25 mouse cellular contexts compared by ENCODE assay signal in genomic region chr19:43427446-43428224, GRCm38 (mm10). TPM values are rescaled to one million over a fixed set of nuclear protein-coding genes. Genes with fewer than 3 reads are reported as not detected.
"Had no signal": no experiment of that assay in that cellular context is flagged by ENCODE, and none has a peak within 500 bp of the region (broad histone marks: within the 10 kb centered on the region; RNA-seq: fewer than 3 reads in every experiment).

No protein-coding gene starts in this region.

- H3K27me3 ChIP-seq: midbrain, embryonic 15.5 days; neural tube, embryonic 12.5 days; neural tube, embryonic 15.5 days had no signal

- H3K4me1 ChIP-seq: liver, embryonic 13.5 days; megakaryocyte, embryonic 14.5 days; midbrain, embryonic 10.5 days; midbrain, embryonic 15.5 days; neural tube, embryonic 12.5 days; neural tube, embryonic 15.5 days had no signal

- H3K4me3 ChIP-seq: layer of hippocampus, adult 2 months; left cerebral cortex, adult 2 months; liver, embryonic 13.5 days; megakaryocyte, embryonic 14.5 days; midbrain, embryonic 10.5 days; midbrain, embryonic 15.5 days; neural tube, embryonic 12.5 days; neural tube, embryonic 15.5 days had no signal

- H3K27ac ChIP-seq: layer of hippocampus, adult 2 months; left cerebral cortex, adult 2 months; liver, embryonic 13.5 days; macrophage; midbrain, embryonic 10.5 days; midbrain, embryonic 15.5 days; neural tube, embryonic 12.5 days; neural tube, embryonic 15.5 days; stomach, postnatal 0 days had no signal

- H3K9me3 ChIP-seq: liver, embryonic 13.5 days; megakaryocyte, embryonic 14.5 days; midbrain, embryonic 10.5 days; midbrain, embryonic 15.5 days; neural tube, embryonic 15.5 days had no signal

- H3K4me2 ChIP-seq: liver, embryonic 13.5 days; lung, embryonic 14.5 days; midbrain, embryonic 15.5 days; neural tube, embryonic 12.5 days; neural tube, embryonic 15.5 days had no signal

- DNase-seq: kidney, adult 18-20 months; kidney, adult 9 months; kidney, postnatal 14 days; kidney, postnatal 4 days; layer of hippocampus, adult 9-11 months; layer of hippocampus, postnatal 36 days; liver, embryonic 13.5 days; lung, embryonic 14.5 days; right cerebral cortex, adult 18-20 months; right cerebral cortex, postnatal 14 days; right cerebral cortex, postnatal 4 days; thymus, adult 2 months; thymus, postnatal 25 days had no signal

- ATAC-seq: lung, postnatal 0 days; midbrain, embryonic 15.5 days had no signal

- H3K9ac ChIP-seq: liver, embryonic 13.5 days; lung, embryonic 14.5 days; midbrain, embryonic 15.5 days; neural tube, embryonic 12.5 days; neural tube, embryonic 15.5 days had no signal

- H3K36me3 ChIP-seq: liver, embryonic 13.5 days; midbrain, embryonic 10.5 days; midbrain, embryonic 15.5 days; neural tube, embryonic 12.5 days; neural tube, embryonic 15.5 days had no signal

RNA-seq across cellular contexts. Expression of gene Cnnm1, which starts 12.6 kb away (rescaled TPM):
- polyA plus RNA-seq: macrophage had no signal

RNA-seq across cellular contexts. Expression of gene Hpse2, which starts 39.5 kb away (rescaled TPM):
- total RNA-seq: liver, adult 2 months had no signal
- polyA plus RNA-seq: liver, adult 2 months; liver, embryonic 16.5 days; macrophage had no signal
